Comparison of ENCODE assay signal across 25 mouse cellular contexts in genomic region chr9:60063191-60063720, GRCm38 (mm10).
DNase-seq lines count a peak whose midpoint lies in the region; ATAC-seq lines count a peak whose summit lies in the region.
"Had no signal": no experiment of that assay in that cellular context is flagged by ENCODE, and none has a peak within 500 bp of the region (broad histone marks: within the 10 kb centered on the region; RNA-seq: fewer than 3 reads in every experiment).

No protein-coding gene starts in this region.

- ATAC-seq in embryonic facial prominence, embryonic 14.5 days (ENCODE audit: low read depth): no peak
- ATAC-seq in cerebellum, adult (ENCODE audit: insufficient number of reproducible peaks, low FRiP score, low TSS enrichment): no peak
- ATAC-seq: forebrain, embryonic 13.5 days; forebrain, postnatal 0 days; hindbrain, embryonic 16.5 days; inflammation-experienced regulatory T-cells, adult 6 months; intestine, postnatal 0 days had no signal

- DNase-seq in lung, postnatal 36 days: peak; percentile 8
- no peak for DNase-seq in lung, postnatal 25 days (ENCODE audit: low spot score)
- peak; percentile 60 for DNase-seq in NIH3T3 (ENCODE audit: low read depth)
- peak; percentile 51 for DNase-seq in embryonic facial prominence, embryonic 14.5 days (ENCODE audit: low spot score)
- no peak for DNase-seq in layer of hippocampus, postnatal 10 days (ENCODE audit: low spot score in 2 of 2)
- no peak for DNase-seq in adrenal gland, postnatal 25 days
- DNase-seq: adrenal gland, adult 2 months; adrenal gland, postnatal 36 days; cerebellum, adult 11-12 months; cerebellum, adult 9-10 months; cerebellum, postnatal 25 days; forebrain, postnatal 0 days; gastrocnemius, adult 2 months; gastrocnemius, postnatal 36 days; heart, adult 11 months; heart, postnatal 10 days; heart, postnatal 4 days had no signal

- H3K4me2 ChIP-seq in embryonic facial prominence, embryonic 14.5 days (ENCODE audit: low read depth, low read length): no peak overlapping the region
- H3K4me2 ChIP-seq: embryonic facial prominence, embryonic 15.5 days; forebrain, embryonic 13.5 days; hindbrain, embryonic 12.5 days had no signal

- WGBS in embryonic facial prominence, embryonic 14.5 days: 45% methylated on average over 4 of the region's 4 CpGs

- H3K9me3 ChIP-seq in embryonic facial prominence, embryonic 14.5 days (ENCODE audit: control insufficient read depth, low read length): no peaks in the 10 kb centered on the region
- H3K9me3 ChIP-seq: embryonic facial prominence, embryonic 15.5 days; forebrain, embryonic 13.5 days; hindbrain, embryonic 12.5 days had no signal

- H3K4me1 ChIP-seq in embryonic facial prominence, embryonic 14.5 days (ENCODE audit: control insufficient read depth, insufficient read depth, low read length): 0 out of 2 replicates have a peak, but pooled peaks cover 4% of the 10 kb centered on the region
- H3K4me1 ChIP-seq: forebrain, embryonic 13.5 days; hindbrain, embryonic 12.5 days had no signal

- H3K9ac ChIP-seq in embryonic facial prominence, embryonic 14.5 days (ENCODE audit: low read depth, low read length): no peak overlapping the region
- H3K9ac ChIP-seq: embryonic facial prominence, embryonic 15.5 days; forebrain, embryonic 13.5 days; forebrain, postnatal 0 days; hindbrain, embryonic 12.5 days had no signal

- no peak overlapping the region for H3K4me3 ChIP-seq in embryonic facial prominence, embryonic 14.5 days (ENCODE audit: low read depth, low read length)
- H3K4me3 ChIP-seq: embryonic facial prominence, embryonic 15.5 days; forebrain, embryonic 13.5 days; gastrocnemius, adult 2 months; hindbrain, embryonic 12.5 days had no signal

- no peak overlapping the region for H3K27ac ChIP-seq in embryonic facial prominence, embryonic 14.5 days (replicated peaks; ENCODE audit: low read depth, low read length)
- H3K27ac ChIP-seq: embryonic facial prominence, embryonic 15.5 days; forebrain, embryonic 13.5 days; gastrocnemius, adult 2 months; hindbrain, embryonic 12.5 days had no signal

- H3K36me3 ChIP-seq in embryonic facial prominence, embryonic 14.5 days (ENCODE audit: control insufficient read depth, insufficient read depth, low read length): no peaks in the 10 kb centered on the region
- H3K36me3 ChIP-seq: embryonic facial prominence, embryonic 15.5 days; hindbrain, embryonic 12.5 days had no signal

- H3K27me3 ChIP-seq in embryonic facial prominence, embryonic 14.5 days (replicated peaks; ENCODE audit: control insufficient read depth, insufficient read depth, low read length): no peaks in the 10 kb centered on the region
- H3K27me3 ChIP-seq: CH12.LX; embryonic facial prominence, embryonic 15.5 days; forebrain, embryonic 13.5 days; hindbrain, embryonic 12.5 days had no signal

Comparison
In these comparisons a context has a peak if more than half of its experiments do, and no peak if none do; other contexts are left out.
1. DNase-seq: peak in lung, postnatal 36 days (single experiment), NIH3T3 (single experiment) and embryonic facial prominence, embryonic 14.5 days (single experiment); none in lung, postnatal 25 days (single experiment), layer of hippocampus, postnatal 10 days (0 of 2) and adrenal gland, postnatal 25 days (single experiment).